Mouse (Mus musculus): ENCODE data around the gene Mrgprb2.

Gene Mrgprb2

DNA sequence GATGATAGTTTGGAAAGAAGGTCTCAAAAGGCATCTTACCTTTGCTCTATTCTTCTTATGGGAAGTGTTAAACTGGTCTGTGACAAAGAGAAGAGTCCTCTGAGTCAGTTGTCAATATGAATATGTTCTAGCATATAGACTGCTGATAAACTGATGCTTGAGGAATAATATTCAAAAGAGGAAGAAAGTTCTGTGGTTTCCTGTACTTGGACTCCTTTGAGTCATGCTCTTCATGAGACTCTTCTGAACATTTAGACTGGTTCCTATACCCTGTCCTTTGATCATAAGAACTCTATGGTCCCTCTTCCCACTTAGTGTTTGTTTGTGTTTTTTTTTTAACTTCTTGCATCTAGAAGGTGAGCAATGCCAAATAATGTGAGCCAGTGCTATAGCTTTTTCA lies at the start of gene Mrgprb2:
Gene Mrgprb2, minus strand, starts transcription at position 101 of the 400 bp plus-strand sequence.
- DNase-seq (ENCODE audit: low read depth, low spot score): no peak
